Mouse (Mus musculus): ENCODE results near the gene Ssbp3.

Gene Ssbp3

DNA sequence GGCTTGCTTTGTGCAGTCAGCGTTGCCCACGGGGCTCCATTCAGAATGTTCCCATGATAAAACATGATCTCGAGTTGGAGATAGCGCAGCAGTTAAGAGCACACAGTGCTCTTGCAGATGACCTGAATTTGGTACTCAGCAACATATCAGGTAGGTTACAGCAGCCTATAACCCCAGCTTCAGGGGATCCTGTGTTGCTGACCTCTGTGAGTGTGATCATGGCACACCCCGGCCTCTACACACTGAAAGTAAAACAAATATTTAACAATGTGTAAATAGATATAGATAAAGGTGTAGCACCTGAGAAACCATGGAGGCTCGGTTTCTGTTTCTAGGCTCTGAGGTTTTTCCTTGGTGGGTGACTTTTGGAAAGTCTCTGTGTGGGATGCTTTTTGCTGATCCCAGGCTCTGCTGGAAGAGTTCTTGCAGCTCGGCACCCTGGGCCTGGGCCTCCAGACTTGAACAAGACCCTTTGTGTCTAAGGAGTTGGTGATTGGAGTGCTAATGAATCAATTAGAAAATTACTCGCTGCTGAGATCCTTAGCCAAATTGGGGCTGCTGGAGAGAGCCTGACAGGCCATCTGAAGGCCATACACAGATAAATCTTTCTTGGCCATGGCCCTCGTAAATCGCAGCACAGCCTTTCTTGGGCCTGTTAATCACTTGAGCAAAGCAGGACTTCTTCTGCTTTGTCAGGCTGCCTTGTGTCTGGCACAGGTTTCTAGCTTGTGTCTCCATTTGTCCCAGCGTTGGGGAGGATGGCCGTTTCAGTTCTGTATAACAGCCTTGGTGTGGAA is 49.2 kb downstream of the Ssbp3 start:
- no peak for DNase-seq

DNA sequence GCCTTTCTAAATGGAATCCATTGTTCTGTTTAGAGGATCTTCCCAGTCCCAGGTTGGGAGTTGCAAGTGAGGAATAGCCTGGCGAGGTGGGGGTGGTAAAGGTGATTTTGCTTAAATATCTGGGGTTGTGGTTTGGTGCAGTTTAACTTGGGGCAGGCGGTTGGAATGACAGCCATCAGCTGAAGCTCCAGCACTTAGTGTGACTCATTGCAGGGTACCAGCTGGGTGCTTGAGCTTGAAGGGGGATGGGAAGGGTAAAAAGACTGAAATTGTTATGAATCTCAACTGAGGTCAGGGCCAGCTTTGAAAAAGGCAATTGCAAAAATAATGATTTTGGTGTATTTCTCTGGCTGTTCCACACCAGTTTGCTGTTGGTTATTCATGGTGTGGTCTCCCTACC is 50.0 kb downstream of the Ssbp3 start:
- no peak for DNase-seq

DNA sequence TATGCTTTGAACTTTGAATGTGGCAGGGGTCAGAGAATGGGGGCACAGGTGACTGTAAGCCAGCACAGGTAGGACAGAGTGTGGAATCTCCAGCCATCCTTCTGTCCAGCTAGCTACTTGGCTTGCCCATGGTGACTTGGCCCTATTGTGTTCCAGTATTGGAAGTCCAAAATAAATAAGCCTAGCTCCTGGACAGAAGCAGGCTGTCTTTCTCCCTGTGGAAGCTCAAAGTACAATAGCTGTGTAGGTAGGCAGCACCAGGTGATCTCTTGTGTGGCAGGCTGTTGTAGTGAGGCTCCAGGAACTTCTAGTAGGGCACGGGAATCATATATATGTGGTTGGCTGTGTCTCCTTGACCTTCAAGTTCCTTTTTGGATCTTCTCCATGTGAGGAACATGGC is 50.8 kb downstream of the Ssbp3 start:
- no peak for DNase-seq

DNA sequence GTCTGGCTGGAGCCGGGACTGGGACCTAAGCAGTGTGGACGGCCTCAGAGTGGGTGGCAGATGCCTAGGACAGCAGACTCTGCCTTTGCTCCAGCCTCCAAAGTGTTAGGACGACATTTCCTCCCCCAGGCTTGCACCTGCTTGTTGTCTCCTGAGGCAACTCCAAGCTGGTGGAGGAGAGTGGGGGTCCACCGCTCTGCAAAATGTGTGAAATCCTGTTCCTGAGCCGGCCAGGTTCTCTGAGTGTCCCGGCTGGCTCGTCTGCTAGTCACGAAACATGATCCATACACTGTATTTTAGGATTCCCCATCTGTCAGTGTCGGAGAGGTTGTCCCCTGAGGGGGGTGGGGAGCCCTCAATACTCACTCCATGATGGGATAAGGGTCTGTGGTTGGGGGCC is 53.9 kb downstream of the Ssbp3 start:
- no peak for DNase-seq

DNA sequence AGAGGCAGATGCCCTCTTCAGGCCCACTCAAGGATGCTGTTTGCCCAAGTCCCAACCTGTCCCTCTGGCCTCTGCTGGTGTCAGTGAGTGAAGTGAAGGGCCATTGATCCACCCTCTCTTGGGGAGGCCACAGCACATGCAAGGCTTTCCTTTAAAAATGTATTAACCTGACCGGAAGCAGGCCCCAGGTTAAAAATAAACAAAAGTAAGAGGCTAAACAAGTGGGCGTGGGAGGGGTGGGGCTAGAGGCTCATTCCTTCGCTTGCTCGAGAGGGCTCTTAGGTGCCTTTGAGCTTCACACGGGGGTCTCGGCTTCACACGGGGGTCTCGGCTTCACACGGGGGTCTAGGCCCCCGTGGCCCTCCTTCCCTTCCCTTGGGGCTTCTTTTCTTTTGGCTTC is 54.5 kb downstream of the Ssbp3 start:
- DNase-seq: no peak

DNA sequence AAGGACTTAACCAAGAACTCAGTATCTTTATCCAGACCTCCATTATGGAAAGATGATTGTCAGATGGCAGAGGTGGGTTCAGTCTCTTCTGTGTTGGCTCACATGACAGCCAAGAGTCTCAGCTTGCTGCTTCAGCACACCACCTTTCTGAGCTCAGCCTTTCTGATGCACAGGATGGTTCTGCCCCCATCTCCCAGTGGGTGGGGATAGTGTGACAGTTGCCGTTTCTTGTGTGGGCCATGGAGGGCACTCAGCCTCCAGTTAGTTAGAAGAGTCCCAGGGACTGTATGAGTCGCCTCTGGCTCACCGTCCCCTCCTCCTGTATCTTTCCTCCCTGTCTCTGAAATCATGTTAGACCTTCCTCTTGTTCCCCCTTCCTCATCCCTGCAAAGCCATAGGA is 55.9 kb downstream of the Ssbp3 start:
- no peak for DNase-seq

DNA sequence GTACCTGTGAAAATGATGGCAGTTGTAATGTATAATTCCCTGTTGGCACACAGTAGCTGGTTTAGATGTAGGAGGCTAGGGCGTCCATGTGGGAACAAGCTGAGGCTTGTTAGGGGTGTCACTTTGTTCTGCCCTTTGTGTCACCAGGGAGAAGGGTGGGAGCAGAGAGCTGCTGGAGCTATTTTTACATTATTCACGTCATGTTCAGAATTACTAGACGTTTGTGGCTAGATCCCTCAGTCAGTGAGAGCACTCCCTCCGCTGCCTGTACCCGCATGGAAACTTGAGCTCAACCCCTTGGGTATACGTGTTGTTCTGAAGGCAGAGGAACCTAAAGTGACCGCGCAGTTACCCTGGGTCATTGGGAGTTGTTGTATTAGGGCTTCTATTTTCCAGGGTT is 58.4 kb downstream of the Ssbp3 start:
- no peak for DNase-seq

DNA sequence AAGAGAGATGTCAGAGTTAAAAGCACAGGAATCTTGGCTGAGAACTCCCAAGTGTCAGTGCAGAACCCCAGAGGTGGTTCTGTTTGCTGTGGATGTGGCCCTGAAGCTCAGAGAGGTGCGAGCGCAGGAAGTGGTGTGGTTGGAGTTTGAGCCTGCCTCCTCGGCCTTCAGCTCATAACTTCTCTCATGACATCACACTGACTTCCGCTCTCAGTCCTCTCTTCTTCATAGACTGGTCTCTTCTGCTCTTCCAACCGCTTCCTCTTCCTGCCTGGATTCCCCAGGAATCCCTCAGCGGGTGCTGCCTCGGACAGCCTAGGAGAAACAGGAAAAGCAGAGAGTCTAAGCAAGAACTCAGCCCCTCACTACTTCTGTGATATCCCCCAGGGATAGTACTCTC is 60.3 kb downstream of the Ssbp3 start:
- DNase-seq: peak; percentile 51 to 63

DNA sequence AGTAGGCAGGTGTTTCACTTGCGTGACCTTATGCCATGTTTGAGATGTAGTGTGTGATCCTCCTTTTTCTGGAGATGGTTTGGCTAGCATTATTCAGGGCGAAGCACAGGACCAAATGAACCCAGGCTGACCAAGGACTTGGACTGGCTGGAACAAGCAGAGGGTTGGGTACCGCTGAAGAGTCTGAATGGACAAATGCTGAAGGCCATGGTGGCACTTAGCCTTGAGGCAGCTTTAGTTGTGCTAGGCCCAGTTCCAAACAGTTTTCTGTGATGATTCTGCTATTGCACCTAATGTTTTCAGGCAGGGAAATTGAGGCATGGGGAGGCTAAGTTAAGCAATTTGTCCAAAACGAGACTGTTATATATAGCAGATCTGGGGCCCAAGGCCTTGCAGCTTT is 61.6 kb downstream of the Ssbp3 start:
- no peak for DNase-seq

DNA sequence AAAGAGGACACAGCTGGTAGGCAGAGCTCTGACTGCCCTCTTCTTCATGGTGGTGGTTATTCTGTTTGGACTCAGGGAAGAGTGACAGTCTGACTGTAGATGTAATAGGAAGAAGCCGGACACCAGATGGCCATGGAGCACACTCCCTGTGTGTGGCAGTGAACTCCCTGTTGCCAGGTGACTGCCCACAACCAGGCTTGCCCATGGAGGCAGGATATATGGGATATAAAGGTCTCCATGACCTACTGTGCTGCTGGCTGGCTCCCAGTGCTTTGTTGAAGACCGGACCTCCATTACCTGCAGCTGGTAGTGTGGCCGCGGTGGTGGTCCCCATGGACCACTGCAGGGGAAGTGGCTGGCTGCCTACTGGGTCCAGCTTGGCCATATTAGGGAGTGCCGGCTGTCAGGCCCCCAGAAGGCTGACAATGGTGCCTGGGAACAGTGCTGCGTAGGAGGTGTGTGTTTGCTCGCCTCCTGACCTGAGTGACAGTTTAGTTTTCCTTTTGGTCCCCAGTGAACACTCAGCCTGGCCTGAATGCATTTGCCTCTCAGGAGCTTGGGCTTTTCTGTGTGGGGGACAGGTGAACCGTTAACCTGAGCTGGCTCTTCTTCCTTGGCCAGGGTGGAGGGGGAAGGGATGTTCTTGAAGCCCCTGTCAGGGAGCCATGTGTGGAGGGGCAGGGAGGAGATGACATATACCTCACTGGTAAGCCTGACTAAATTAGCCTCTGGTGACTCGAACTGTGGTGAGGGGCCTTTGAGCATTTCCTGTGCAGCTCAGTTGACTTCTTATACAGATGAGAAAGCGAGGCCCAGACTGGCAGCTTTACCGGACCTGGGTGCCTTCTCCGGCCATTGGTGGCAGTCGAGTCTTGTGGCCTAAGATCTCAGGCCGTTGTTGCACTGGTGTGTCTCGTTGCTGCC is 62.2 kb downstream of the Ssbp3 start:
- DNase-seq: no peak

DNA sequence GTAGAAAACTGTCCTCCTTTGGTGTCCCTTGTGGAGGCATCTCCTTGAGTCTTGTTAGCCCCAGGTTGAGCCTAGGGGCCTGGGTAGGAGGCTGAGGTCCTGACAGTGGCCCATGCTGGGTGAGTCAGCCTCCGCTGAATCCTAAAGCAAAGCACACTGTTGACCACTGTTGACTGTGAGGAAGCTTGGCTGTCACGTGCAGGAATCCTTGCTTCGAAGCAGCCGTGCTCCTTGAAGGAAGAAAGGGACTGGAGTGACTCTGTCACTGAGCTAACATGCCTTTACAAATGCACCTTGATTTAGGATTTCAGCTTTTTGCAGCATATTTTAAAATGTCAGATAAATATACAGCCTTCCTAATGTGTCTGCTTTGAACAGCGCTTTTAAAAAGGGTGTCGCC is 64.8 kb downstream of the Ssbp3 start:
- DNase-seq: no peak

DNA sequence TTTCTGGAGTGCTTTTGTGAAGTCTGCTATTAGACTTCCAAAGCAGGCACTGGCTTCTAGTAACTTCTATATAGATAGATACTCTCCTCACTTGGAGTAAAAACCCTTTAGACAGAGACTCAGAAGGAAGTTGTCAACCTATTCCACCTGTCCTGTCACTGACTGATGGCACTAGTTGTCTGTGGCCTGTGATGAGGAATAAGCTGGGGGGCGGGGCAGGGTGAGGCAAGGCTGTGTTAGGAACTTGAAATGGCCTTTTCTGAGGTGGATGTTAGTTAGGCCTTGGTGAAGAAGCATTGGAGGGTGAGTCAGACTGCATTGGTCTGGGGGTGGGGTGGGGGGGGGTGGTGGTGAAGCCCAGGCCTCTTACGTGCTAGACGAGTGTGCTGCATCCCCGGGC is 65.4 kb downstream of the Ssbp3 start:
- DNase-seq: no peak

DNA sequence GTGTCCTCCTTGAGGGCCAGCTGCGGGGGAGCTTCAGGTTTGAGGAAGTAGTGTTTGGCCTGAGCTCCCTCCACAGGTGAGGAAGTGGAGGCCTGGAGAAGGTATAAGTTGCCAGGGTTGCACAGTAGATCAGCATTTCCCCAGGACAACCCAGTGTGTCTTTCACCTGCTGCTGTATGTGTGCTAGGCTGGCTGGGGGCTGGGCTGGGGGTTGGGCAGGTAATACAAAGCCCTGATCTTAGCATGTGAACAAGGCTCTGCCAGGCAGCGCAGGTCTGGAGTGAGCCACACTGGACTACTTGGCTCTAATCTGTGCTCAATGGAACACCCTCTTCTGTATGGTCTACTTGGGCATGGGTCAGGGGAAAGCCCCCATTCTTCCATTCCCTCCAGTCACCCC is 66.1 kb downstream of the Ssbp3 start:
- DNase-seq: no peak

DNA sequence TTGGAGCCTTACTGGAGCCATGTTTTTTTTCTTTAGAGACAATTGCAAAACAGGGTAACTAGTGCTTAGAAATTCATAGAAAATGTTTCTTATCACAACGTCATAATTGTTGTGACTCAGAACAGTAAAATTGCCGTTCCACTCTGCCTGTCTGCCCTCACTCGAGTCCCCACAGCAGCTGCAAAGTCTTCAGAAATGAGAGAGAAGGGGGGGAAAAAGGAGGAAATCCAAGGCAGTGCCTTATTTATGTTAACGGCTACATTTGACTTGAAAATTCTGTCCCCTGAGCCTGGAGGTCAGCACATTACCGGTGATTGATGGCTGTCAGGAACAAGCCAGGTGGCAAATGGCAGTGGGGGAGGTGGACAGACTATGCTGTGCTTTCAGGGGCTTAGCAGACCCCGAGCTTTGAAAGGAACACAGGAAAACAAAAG is 66.7 kb downstream of the Ssbp3 start:
- no peak for DNase-seq

DNA sequence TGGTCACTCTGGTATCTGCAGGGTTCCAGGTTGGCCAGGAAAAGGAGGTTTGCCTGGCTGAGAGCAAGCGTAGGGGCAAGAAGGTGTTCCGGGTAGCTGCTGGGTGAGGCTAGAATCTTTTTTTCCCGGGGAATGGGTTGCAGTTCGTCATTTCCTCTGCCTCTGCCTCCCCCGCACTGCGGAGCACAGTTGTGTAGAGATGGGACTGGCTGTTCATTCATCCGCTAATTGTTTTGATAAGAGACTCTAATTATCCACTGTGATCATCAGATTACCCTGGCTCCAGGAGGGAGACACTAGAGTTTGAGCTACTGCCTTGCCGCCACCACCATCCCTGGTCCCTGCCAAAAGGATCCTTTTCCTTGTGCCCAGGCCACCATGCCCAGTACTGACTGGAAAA is 67.9 kb downstream of the Ssbp3 start:
- no peak for DNase-seq

DNA sequence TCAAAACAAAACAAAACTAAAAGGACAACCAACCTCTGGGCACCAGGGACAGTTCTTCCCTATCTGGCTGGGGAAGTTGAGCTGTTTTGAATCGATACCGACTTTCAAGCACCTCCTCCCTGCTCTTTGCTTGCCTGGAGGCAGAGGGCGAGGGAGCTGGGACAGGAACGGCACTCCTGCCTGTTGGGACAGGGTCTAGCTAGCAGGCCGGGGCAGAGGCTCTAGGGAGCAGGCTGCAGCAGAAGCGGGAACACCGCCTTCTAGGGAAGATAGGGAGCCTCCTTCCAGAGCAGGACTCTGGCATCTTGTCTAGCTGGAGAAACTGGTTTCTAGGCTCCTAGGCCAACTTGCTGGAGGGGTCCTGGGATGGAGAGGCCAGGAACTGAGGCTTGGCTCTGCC is 70.2 kb downstream of the Ssbp3 start:
- no peak for DNase-seq

DNA sequence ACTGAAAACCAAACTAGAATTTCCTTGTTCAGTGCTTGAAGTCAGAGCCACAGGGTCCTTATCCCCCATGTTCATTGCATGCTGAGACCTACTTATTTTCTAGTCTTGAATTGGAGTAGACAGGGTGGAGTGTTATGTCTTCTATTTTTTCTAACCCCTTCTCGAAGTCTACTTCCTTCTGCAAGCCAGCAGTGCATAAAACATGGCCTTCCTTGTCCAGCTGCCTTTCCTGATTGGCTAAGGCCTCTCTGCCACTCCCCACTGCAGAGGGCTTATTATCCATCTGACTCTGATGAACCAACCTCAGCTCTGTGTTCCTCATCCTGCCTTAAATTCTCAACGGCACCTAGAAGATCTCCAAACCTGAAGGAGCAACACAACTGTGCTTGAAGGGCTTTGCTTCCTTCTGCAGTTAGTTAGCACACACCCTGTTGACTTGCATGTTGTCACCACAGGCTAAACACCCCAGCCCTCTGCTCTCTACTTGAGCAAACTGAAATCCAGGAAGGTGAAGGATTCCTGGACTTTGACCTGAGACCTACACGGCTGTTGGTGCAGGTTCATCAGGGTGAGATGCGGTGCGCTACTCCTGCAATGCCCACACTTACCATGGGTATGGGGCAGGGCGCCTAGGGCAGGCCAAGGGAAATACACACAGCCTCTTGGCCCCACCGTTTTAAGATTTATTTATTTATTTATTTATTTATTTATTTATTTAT is 71.0 kb downstream of the Ssbp3 start:
- no peak for DNase-seq

DNA sequence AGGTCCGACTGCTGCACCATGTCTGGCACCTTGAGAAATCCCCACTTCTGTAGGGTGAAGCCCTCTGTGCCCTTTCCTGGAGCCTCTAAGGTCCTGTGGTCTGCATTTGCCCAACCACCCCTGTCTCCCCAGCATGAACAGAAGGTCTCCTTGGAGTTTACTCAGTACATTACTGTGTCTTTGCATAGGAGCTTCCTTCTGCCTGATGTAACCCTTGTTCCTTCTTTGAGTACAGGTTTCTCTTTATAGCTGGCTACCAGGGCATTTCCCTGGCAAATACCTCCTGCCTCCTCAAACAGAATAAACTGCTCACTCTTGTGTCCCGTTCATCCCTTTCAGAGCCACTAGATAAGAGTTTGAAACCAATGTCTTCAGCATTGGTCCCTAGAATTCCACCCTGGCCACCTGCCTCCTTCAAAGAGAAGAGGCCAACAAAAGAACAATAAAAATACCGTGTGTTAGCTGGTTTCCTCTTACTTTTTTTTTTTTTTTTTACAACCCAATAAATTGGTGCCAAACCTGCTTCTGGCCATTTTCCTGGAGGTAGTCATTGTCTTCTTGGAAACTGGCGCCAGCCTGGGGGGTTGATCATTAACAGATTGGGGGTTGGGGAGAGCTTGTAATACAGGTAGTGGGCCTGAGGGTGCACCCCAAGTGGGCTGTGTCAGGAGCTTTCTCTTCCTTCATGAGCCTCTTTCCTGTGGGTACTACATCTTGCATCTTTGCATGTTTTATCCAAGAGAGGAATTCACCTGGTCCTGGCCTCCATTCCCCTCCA is 72.0 kb downstream of the Ssbp3 start:
- DNase-seq: no peak

DNA sequence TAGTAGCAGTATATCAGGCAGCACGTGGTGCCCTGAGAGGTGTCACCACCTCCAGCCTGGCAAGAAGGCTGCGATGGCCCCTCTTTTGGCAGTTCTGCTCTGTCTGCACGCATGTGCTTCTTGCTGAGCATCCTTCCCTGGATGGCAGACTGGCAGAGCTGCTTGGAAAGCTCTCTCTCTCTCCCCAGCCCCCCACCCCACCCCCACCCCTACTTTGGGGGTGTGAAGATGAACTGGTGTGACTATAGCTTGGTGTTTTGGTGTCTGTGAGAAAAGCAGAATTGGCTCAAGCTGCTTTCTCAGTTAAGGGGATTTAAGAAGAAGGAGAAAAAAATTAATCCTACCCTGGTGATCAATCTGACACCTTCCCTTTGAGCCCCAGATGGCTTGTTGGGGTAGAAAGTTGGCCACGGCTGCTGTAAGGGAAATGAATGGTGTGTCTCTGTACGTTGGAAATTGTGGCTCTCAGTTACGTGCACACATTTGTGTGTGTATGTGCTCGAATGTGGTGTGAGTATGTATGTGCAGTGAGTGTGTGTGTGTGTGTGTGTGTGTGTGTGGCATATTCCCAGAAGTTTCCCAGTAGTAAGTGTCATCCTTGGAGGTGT is 73.5 kb downstream of the Ssbp3 start:
- no peak for DNase-seq

DNA sequence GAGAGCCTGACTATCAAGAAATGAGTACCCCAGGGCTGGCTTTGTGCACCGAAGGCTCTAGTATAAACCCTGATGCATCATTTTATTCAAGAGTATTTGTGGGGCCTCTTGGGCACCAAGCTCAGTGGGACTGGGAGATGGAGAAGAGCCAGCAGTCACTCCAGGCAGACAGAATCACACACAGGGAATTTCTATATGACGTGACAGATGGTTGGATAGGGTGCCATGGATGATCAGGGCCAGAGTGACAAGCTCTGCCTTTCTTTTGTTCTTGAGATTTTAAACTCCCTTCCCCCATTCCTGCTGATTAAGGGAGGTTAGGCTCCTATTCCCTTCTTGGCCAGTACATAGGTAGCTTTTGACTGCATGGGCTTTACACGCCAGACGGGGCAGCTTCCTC is 74.8 kb downstream of the Ssbp3 start:
- no peak for DNase-seq

DNA sequence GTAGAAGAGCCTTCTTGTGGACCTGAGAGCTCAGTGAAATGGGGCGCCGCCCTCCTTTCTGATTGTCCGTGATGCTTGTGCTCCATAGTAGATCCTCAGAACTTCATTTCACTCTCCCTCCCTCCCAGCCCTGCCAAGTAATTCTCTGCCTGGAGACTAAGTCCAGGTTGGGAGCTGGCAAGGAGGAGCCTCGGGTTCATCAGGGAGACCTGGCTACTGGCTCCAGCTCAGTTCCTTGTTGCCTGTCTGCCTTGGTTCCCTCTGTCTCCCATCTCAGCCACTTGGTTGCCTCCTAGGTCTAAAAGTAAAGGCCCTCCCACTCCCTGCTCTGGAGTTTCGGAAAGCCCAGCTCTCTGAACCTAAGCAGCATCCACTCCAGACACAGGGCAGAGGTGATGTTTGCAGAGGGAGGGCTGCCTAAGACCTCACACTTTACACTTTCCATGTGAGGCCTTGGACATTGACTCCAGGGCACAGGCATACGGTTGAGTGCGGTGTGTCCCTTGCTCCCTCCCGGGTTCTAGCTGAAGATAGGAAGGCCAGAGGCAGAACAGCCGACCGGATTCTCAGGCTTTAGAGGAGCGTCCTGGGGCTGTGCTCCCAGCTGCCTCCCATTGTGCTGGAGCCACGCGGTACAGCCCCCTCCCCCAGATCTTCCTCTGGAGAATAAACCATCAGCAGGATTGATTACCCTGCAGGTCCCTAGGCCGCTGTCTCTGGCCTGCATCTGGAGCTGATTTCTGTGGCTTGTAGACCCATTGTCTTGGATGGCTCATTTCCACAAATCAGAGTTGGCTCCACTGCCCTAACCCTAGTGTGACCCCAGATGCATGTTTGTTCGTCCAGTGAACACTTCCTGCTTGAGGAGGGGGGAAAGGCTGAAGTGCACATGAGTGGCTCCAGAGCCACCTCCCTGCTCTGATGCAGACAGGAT is 75.7 kb downstream of the Ssbp3 start:
- no peak for DNase-seq

Measured in thymus, postnatal 36 days (tissue).